Mouse (Mus musculus) E14TG2a.4 (cell line): ENCODE measurements around the gene Fam72a.

Experiments
- CTCF ChIP-seq: conservative IDR thresholded peaks from 2 replicates; pipeline ENCODE4 v1.5.1; 2014; ENCODE audit warnings: low read length
- NANOG ChIP-seq: IDR thresholded peaks from 2 replicates; pipeline ENCODE4 v1.6.1; 2014; ENCODE audit warnings: borderline replicate concordance, low read length, mixed read lengths

DNA sequence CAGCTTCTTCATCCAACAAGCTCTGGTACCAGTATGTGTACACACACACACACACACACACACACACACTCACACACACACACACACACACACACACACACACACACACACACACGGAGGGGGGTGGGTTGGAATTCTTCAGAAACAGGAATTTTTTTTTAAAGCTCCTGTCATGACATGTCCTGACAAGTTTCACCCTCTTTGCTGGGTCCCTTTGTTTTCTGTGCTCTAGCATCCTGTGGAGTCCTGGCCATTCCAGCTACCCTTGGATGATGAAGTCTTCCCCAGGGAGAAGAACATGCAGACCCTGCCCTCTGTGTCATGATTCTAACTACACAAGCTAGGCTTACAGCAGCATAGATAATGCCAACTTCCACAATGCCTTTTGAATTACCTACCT, 13.5 kb upstream of the Fam72a start:
- TF ChIP-seq CTCF (no peak), NANOG (no peak)
